Mouse (Mus musculus) layer of hippocampus, postnatal 14 days (tissue): Measurements from ENCODE around the gene Osgepl1. TPM values are rescaled to one million over a fixed set of nuclear protein-coding genes. Genes with fewer than 3 reads are reported as not detected.
"Not testable (repeated sequence)": the region's sequence is repeated elsewhere in the genome, so short reads cannot be mapped to it uniquely, and the experiment has no call there.

Experiments used
- DNase-seq, 2 experiments: peaks; one replicate each; pipeline ENCODE4 v3.0.0; 2021 to 2022; ENCODE audit warnings: low spot score in 2 of 2, mixed read lengths in 1 of 2
- long read RNA-seq, 2 experiments: library from polyadenylated mRNA; stranded (forward); transcript quantifications; one replicate each; pipeline ENCODE4 v2.0.0; 2021
- total RNA-seq, 2 experiments: library from RNA; stranded (reverse); gene quantifications; 2 replicates each; pipeline ENCODE4 v1.2.3; 2021

Osgepl1 gene
- 10 to 100 TPM; 16.6 to 17.7 TPM for total RNA-seq
- long read RNA-seq, experiment 1, full-length matches to known transcripts = 13 of 20 reads
- long read RNA-seq, experiment 1, partial matches to known transcripts = 2 of 20 reads
- long read RNA-seq, experiment 1, other reads (novel, unspliced or antisense) = 5 of 20 reads
- long read RNA-seq, experiment 2, full-length matches to known transcripts = 17 of 24 reads
- long read RNA-seq, experiment 2, partial matches to known transcripts = 4 of 24 reads
- long read RNA-seq, experiment 2, other reads (novel, unspliced or antisense) = 3 of 24 reads

DNA sequence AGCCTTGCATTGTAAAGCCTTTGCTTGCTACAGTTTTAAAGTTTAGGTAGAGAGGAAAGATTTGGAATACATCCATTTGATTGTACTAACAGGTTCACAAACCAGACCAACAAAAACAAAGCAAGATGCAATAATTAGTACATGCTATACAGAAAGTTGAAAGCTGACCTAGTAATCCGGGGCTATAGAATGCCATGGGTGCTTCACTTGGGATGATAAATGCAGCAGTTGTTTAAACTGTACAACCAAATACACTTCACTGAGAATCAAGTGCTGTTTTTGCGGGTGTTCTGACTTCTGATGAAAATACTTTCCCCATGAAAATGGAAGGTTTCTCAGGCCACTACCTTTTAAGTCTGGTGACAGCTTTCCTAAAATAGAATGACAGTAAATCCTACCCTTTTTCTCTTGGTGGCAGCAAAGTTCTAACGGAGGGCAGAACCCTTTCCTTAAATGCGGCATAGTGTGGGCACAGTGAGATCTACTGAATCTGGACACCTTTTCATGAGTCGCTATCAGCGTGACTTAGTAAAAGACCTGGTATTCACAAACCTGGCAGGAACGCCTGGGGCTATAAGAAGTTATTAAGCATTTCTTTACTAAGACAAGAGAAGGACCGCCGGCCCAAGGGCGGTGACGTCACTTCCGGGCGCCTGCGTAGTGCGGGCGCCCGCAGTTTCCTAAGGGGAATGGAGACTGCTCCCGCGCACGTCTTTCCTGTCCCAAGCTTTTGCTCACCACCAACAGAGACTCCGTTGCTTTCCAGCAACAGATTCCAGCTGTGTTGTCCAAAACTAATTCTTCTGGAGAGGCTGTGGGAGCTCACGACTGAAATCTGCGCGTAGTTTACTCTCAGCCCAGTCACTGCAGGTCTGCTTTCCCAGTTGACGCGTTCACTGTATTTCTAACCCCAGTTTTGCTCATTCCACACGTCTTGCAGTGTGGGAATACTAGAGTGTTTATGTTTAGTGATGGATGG lies at the start of gene Osgepl1:
Osgepl1 (plus strand) TSS at position 636 of the 979 bp plus-strand sequence.
- peak; percentile 86 for DNase-seq

DNA sequence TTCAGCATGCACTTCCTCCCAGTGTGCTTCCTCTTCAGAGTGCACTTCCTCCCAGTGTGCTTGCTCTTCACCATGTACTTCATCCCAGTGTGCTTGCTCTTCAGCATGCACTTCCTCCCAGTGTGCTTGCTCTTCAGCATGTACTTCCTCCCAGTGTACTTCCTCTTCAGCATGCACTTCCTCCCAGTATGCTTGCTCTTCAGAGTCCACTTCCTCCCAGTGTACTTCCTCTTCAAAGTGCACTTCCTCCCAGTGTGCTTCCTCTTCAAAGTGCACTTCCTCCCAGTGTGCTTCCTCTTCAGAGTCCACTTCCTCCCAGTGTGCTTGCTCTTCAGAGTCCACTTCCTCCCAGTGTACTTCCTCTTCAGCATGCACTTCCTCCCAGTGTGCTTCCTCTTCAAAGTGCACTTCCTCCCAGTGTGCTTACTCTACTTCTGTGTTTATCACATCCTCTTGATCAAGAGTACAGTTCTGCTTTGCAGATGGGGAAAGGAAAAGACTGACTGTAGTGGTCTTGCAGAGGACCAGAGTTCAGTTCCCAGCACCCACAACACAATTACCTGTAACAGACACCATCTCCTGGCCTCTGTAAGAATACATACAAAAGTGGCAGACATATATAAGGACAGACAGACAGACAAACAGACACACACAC lies 48.3 kb upstream of the Osgepl1 start:
- DNase-seq = not testable (repeated sequence)

DNA sequence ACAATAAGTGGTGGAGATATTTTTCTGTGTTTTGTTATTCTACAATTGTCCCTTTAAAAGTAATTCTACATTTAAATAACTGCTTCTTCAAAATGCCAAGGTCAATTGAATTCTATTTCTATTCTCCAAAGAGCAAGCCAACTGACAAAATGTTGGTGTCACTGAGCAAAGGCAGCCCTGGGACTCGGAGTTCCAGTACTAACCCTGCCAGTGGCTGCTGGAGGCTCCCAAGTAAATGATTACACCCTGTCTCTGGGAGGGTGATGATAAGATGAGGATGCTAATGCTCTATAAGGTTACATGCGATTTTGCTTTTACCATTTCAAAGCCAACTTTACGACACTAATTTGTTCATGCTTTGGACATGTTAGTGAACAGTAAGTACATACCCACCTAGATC lies 43.5 kb upstream of the Osgepl1 start:
- no peak for DNase-seq

GRCm38 (mm10) chr1:53272646-53273045 lies 40.8 kb upstream of the Osgepl1 start:
- DNase-seq = peak; percentile 18 to 48

DNA sequence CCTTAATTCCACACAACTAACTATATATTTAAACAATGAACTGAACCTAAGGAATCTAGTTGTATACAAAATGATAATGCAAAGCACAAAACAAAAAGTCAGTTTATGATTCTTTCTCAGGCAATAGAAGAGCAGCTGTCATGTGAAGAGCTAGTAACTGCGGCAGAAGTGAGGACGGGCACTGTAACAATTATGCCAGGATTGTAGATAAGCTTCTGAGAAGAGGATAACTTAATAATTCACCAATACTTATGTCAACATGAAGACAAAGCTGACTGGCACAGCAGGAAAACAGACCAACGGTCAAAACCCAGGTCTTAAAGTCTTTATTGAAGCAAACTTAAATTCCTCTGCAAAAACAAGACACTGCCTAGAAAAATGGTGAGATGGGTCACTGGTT lies 22.2 kb upstream of the Osgepl1 start:
- no peak for DNase-seq

DNA sequence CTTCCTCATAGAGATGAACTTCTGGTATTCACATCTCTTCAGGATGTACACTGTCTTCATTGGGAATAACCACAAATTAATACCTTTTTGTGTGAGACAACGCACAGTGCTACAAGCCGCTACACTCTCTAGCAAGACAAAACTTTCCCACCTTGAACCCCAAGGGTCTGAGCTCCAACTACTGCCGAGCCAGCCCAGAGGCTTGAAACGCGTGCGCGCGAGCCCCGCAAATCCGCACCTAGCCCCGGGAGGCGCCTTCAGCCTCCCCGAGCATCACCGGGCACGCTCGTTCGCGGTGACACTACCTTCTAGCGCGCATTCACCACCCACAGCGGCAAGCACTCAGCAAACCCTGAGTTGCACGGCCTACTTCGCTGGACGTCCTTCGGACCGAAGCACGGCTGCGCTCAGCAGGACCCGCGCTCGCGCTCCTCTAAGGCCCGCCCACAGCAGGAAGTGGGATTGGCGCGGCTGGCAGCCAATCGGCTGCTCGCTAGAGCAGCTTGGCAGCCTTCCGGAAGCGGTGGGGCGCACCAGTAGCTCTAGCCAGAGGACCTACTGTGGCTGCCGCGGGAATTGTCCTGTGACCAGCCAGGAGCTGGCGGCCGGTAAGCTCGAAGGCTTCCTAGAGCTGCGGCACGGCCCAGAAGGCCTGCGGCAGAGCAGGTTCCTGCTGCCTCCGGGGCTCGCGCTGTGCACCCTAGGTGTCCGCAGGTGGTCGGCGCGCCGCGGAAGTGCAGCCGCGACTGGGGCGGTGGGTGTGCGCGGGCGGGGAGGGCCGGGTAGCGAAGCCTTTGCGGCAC lies 16.6 kb upstream of the Osgepl1 start, which contains the start of the genes Pms1, Ormdl1 and Gm28778:
Pms1 (minus strand) TSS at position 438 of the 803 bp plus-strand sequence.
Ormdl1 (plus strand) TSS at position 515 of the 803 bp plus-strand sequence.
Gm28778 (plus strand) TSS at position 531 of the 803 bp plus-strand sequence.
- peak; percentile 94 to 95 for DNase-seq

DNA sequence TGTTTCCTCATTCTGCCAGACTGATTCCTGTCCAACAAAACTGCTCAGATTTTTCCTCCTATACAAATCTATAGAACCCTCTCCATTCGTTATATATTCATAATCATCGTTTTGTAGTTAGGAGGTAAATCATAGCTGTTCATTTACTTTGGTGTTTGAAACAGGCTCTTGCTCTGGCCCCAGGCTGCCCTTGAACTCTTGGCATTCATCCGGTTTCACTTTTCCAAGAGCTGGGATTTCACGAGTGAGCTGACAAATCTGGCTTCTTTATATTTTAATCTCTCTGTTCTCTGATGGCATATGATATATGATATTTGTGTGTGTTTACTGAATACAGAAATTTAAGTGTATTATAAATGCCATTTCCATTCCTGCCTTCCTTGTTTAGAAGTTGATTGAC lies 12.9 kb upstream of the Osgepl1 start:
- DNase-seq = no peak

GRCm38 (mm10) chr1:53321662-53322344 lies 8.4 kb downstream of the Osgepl1 start:
- no peak for DNase-seq

GRCm38 (mm10) chr1:53323254-53323653 lies 9.8 kb downstream of the Osgepl1 start:
- DNase-seq = no peak

DNA sequence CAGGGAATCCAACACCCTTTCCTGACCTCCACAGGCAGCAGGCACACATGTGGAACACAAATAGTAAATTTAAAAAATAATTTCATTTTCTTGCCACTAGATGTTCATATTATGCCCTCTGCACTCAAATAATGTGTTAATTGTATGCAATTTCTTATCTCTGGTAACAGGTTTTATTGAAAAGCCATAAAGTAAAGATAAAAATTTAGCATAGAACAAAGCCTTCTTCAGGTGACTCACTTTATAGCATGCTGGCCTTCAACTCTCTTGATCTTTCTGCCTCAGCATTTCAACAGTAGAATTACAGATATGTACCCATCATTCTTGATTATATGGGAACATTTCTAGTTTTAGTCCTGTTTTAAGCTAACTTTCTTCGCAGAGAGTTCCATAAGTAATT lies 10.9 kb downstream of the Osgepl1 start:
- DNase-seq = no peak

GRCm38 (mm10) chr1:53324827-53325494 lies 11.5 kb downstream of the Osgepl1 start:
- no peak for DNase-seq

GRCm38 (mm10) chr1:53333527-53333926 lies 20.1 kb downstream of the Osgepl1 start:
- DNase-seq = not testable (repeated sequence)

DNA sequence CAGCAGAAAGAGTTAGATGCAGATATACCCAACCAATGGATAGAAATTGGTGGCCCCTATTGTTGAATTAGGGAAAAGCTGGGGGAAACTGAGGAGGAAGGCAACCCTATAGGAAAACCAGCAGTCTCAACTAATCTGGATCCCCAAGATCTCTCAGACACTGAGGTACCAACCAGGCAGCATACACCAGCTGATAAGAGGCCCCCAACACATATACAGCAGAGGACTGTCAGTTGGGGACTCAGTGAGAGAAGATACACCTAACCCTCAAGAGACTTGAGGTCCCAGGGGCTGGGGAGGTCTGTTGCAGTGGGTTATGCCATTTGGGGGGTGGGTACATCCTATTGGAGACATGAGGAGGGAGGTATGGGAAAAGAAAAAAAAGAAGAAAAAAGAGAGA lies 22.0 kb downstream of the Osgepl1 start:
- DNase-seq = no peak

DNA sequence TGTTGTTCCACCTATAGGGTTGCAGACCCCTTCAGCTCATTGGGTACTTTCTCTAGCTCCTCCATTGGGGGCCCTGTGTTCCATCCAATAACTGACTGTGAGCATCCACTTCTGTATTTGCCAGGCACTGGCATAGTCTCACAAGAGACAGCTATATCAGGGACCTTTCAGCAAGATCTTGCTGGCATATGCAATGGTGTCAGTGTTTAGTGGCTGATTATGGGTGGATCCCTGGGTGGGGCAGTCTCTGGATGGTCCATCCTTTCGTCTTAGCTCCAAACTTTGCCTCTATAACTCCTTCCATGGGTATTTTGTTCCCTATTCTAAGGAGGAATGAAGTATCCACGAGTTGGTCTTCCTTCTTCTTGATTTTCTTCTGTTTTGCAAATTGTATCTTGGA lies 24.0 kb downstream of the Osgepl1 start:
- DNase-seq = not testable (repeated sequence)

GRCm38 (mm10) chr1:53341071-53341470 lies 27.6 kb downstream of the Osgepl1 start:
- no peak for DNase-seq

GRCm38 (mm10) chr1:53352327-53353261 lies 39.2 kb downstream of the Osgepl1 start, which contains the start of the genes Asdurf, Gm28551 and Asnsd1:
Gene Asdurf, minus strand, starts transcription at chr1:53352619.
Gene Gm28551, minus strand, starts transcription at chr1:53352667.
Gene Asnsd1, minus strand, starts transcription at chr1:53352752.
- DNase-seq = peak; percentile 97 to 98

GRCm38 (mm10) chr1:53358988-53359387 lies 45.6 kb downstream of the Osgepl1 start:
- DNase-seq = no peak
